Mouse (Mus musculus): ENCODE data around the gene Zbtb39. TPM values are rescaled to one million over a fixed set of nuclear protein-coding genes. Genes with fewer than 3 reads are reported as not detected.

Zbtb39 gene
- polyA plus RNA-seq (2016; fragmentation: Nextera tagmentation; extraction: Ambion mirVana), result 1.3 and 1.4 TPM in 2 replicates

- H3K4me1 ChIP-seq, result peaks cover 66% of the 10 kb centered on the region
- 1% methylated on average over 49 of the region's 61 CpGs for WGBS (ENCODE audit: insufficient replicate concordance)
- no peaks in the 10 kb centered on the region for H3K27me3 ChIP-seq (replicated peaks)
- H3K9me3 ChIP-seq (replicated peaks), result 0 out of 2 replicates have a peak, but pooled peaks cover 2% of the 10 kb centered on the region
- peak within 1 kb of the TSS; percentile 88 for H3K4me3 ChIP-seq
- peak; percentile 75 for ATAC-seq
- H3K9ac ChIP-seq, result peak within 1 kb of the TSS; percentile 92
- H3K4me2 ChIP-seq, result peak within 1 kb of the TSS; percentile 86
- H3K27ac ChIP-seq, result peak within 1 kb of the TSS; percentile 82
- peaks cover 31% of the 10 kb centered on the region for H3K36me3 ChIP-seq
Observed at GRCm38 (mm10) chr10:127739083-127739660, at the start of gene Zbtb39. TSS of gene Zbtb39 (plus strand) at chr10:127739538.

DNA sequence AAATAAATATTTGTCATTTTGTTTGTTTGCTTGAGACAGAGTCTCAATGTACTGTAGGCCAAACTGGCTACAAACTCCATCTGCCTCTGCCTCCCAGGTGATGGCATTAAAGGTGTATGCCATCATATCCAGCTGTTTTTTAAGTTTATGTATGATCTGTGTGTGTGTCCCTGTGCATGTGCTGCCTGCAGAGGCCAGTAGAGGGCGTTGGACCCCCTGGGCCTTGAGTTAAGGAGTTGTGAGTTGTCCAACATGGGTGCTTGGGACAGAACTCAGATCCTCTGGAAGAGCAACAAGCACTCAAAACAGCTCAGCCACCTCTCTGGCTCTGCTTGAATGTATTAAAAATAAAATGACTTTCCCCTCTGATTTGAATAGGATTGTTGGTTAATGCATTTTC is 48.3 kb upstream of the Zbtb39 start:
- H3K27ac ChIP-seq, result no peak overlapping the region
- WGBS (ENCODE audit: insufficient replicate concordance), result 4% methylated on average over 1 of the region's 1 CpGs
- H3K4me1 ChIP-seq, result peaks cover 10% of the 10 kb centered on the region
- H3K27me3 ChIP-seq (replicated peaks), result no peaks in the 10 kb centered on the region
- peaks cover 70% of the 10 kb centered on the region for H3K36me3 ChIP-seq
- no peak overlapping the region for H3K4me3 ChIP-seq
- no peak overlapping the region for H3K9ac ChIP-seq
- no peak overlapping the region for H3K4me2 ChIP-seq
- no peak for ATAC-seq
- H3K9me3 ChIP-seq (replicated peaks), result no peaks in the 10 kb centered on the region

- Histone ChIP-seq H3K4me3 (no peak overlapping the region), H3K4me1 (peaks cover 10% of the 10 kb centered on the region), H3K9me3 (replicated peaks) (no peaks in the 10 kb centered on the region), H3K4me2 (no peak overlapping the region), H3K36me3 (peaks cover 87% of the 10 kb centered on the region), H3K27ac (no peak overlapping the region), H3K9ac (no peak overlapping the region), H3K27me3 (replicated peaks) (no peaks in the 10 kb centered on the region)
- 0 out of 2 replicates have a peak, but pooled peaks have one; percentile 52 for ATAC-seq
- 46% methylated on average over 2 of the region's 2 CpGs for WGBS (ENCODE audit: insufficient replicate concordance)
Observed at GRCm38 (mm10) chr10:127694636-127695035, 44.7 kb upstream of the Zbtb39 start.

DNA sequence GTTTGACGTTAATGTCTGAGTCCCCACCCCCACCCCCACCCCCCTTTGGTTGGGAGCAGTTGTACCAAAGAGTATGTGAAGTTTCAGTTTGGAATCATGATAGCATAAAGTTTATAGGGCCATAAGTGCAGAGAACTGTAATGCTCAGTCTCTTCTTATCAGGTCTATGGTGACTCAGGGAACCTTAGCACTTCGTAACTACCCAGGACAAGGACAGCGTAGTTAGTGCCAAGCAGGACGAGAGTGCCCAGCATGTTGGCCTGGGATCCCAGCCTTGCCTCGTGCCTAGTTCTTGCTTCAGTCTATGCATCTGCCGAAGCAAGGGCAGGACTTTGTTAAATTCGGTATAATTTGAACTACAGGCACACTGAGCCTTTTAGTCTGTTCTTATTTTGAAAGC is 43.6 kb upstream of the Zbtb39 start:
- no peaks in the 10 kb centered on the region for H3K27me3 ChIP-seq (replicated peaks)
- H3K9ac ChIP-seq, result no peak overlapping the region
- no peak overlapping the region for H3K27ac ChIP-seq
- no peaks in the 10 kb centered on the region for H3K9me3 ChIP-seq (replicated peaks)
- no peak overlapping the region for H3K4me2 ChIP-seq
- WGBS (ENCODE audit: insufficient replicate concordance), result 81% methylated on average over 7 of the region's 7 CpGs
- H3K4me1 ChIP-seq, result peaks cover 10% of the 10 kb centered on the region
- ATAC-seq, result no peak
- no peak overlapping the region for H3K4me3 ChIP-seq
- H3K36me3 ChIP-seq, result peaks cover 76% of the 10 kb centered on the region

DNA sequence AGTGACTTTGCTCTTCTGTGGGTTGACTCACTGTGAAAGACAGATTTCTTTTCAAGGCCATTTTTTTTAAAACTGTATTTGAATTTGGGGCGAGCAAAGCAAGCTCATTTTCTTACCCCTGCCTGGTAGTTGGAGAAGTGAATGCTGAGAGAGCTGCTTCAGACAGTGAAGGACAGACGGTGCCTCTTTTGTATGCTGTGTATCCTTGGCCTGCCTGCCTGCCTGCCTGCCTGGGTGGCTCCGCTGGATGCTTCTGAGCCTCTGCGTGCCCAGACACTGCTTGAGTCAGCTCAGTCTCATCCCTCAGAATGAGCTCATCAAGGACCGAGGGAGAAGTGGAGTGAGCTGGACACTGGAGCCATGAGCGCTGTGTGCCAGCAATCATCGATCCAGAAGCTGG is 40.4 kb upstream of the Zbtb39 start:
- Histone ChIP-seq H3K9ac (no peak overlapping the region), H3K9me3 (replicated peaks) (no peaks in the 10 kb centered on the region), H3K4me2 (no peak overlapping the region), H3K4me1 (peaks cover 10% of the 10 kb centered on the region), H3K36me3 (peaks cover 51% of the 10 kb centered on the region), H3K27ac (no peak overlapping the region), H3K27me3 (replicated peaks) (no peaks in the 10 kb centered on the region), H3K4me3 (no peak overlapping the region)
- no peak for ATAC-seq
- 86% methylated on average over 7 of the region's 7 CpGs for WGBS (ENCODE audit: insufficient replicate concordance)

DNA sequence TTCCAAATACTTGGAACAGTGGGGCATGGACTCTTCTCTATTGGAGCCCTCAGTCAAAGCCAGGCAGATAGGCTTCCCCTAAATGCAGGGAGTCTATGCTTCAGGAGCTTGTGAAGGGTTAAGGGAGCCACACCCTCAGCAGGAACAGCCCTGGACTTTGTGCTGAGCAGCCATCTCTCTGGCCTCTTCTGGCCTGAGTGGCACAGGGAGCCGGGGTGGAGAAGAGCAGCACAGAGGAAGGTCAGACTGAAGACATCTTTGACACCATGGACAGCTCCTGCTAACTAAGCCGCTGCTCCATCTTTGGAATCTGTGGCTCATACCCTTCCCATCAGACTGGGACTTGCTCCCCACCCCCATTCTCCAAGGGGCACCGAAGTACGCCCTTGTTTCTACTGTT is 36.0 kb upstream of the Zbtb39 start:
- WGBS (ENCODE audit: insufficient replicate concordance), result 43% methylated on average over 4 of the region's 4 CpGs

DNA sequence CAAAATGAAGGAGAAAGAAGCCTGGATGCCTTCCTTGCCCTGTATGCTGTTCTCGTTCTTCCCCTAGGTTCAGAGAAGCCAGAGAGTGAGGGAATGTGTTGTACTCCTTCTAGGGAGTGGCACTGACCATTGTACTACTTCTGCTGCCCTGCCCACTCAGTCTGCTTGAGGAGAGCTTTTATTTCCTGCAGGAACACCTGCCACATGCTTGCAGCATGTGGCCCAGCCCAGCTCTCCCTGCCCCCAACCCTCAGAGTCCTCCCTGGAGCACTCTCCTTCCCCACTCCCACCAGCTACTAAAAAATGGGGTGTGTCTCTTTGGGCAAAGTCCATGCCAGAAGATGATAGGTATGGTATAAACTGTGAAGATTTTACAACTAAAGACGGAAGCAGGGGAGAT is 35.0 kb upstream of the Zbtb39 start:
- Histone ChIP-seq H3K9me3 (replicated peaks) (no peaks in the 10 kb centered on the region), H3K4me3 (no peak overlapping the region), H3K4me2 (no peak overlapping the region), H3K36me3 (peaks cover 1% of the 10 kb centered on the region; the same call in 1 of the 2 replicates), H3K27me3 (replicated peaks) (peaks cover 11% of the 10 kb centered on the region; the same call in 1 of the 2 replicates), H3K27ac (no peak overlapping the region), H3K9ac (no peak overlapping the region), H3K4me1 (no peaks in the 10 kb centered on the region)
- 29% methylated on average over 2 of the region's 2 CpGs for WGBS (ENCODE audit: insufficient replicate concordance)
- no peak for ATAC-seq

More for the DNA sequence above, 36.0 kb upstream of the Zbtb39 start:
- no peak for ATAC-seq
- no peaks in the 10 kb centered on the region for H3K4me1 ChIP-seq
- H3K36me3 ChIP-seq, result peaks cover 11% of the 10 kb centered on the region
- no peak overlapping the region for H3K4me2 ChIP-seq
- no peaks in the 10 kb centered on the region for H3K9me3 ChIP-seq (replicated peaks)
- H3K4me3 ChIP-seq, result no peak overlapping the region
- no peak overlapping the region for H3K9ac ChIP-seq
- no peak overlapping the region for H3K27ac ChIP-seq
- peaks cover 9% of the 10 kb centered on the region; the same call in 1 of the 2 replicates for H3K27me3 ChIP-seq (replicated peaks)

- no peak for ATAC-seq
- Histone ChIP-seq H3K9ac (no peak within 1 kb of the TSS), H3K36me3 (no peaks in the 10 kb centered on the region), H3K9me3 (replicated peaks) (no peaks in the 10 kb centered on the region), H3K4me3 (no peak within 1 kb of the TSS), H3K4me2 (no peak within 1 kb of the TSS), H3K27me3 (replicated peaks) (peaks cover 11% of the 10 kb centered on the region; the same call in 1 of the 2 replicates), H3K4me1 (no peaks in the 10 kb centered on the region), H3K27ac (no peak within 1 kb of the TSS)
- 32% methylated on average over 2 of the region's 2 CpGs for WGBS (ENCODE audit: insufficient replicate concordance)
Observed at GRCm38 (mm10) chr10:127704766-127705220, 34.5 kb upstream of the Zbtb39 start, which contains the start of gene Myo1a. TSS of gene Myo1a (plus strand) at chr10:127705170.

- Histone ChIP-seq H3K4me2 (no peak overlapping the region), H3K27ac (no peak overlapping the region), H3K9ac (no peak overlapping the region), H3K36me3 (no peaks in the 10 kb centered on the region), H3K27me3 (replicated peaks) (peaks cover 20% of the 10 kb centered on the region; the same call in 1 of the 2 replicates), H3K9me3 (replicated peaks) (no peaks in the 10 kb centered on the region), H3K4me1 (no peaks in the 10 kb centered on the region), H3K4me3 (no peak overlapping the region)
- ATAC-seq, result no peak
- 34% methylated on average over 4 of the region's 4 CpGs for WGBS (ENCODE audit: insufficient replicate concordance)
Observed at GRCm38 (mm10) chr10:127705783-127706182, 33.6 kb upstream of the Zbtb39 start.

DNA sequence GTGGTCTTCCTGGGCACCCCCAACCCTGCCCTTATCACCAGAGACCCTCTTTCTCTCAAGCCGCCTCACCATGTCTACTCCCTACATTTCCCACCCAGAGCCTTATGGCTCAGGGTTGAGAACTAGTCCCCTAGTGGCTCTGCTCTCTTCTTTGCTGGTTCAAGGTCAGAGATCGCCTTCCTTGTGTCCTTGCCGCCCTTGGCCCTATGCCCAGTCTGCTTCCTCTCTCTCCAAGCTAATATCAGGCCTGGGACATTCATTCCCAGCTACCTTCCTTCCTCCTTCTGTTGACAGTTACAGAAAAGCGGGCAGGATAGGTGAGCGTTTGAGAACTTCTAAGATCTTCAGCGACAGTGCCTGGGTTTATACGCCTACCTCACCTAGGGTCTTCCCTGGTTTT is 31.6 kb upstream of the Zbtb39 start:
- H3K4me2 ChIP-seq, result no peak overlapping the region
- no peak overlapping the region for H3K4me3 ChIP-seq
- peaks cover 23% of the 10 kb centered on the region; the same call in 1 of the 2 replicates for H3K27me3 ChIP-seq (replicated peaks)
- H3K4me1 ChIP-seq, result no peaks in the 10 kb centered on the region
- no peak overlapping the region for H3K27ac ChIP-seq
- WGBS (ENCODE audit: insufficient replicate concordance), result 63% methylated on average over 7 of the region's 7 CpGs
- ATAC-seq, result no peak
- H3K36me3 ChIP-seq, result no peaks in the 10 kb centered on the region
- no peaks in the 10 kb centered on the region for H3K9me3 ChIP-seq (replicated peaks)
- no peak overlapping the region for H3K9ac ChIP-seq

GRCm38 (mm10) chr10:127708850-127709370 is 30.4 kb upstream of the Zbtb39 start:
- ATAC-seq, result no peak
- no peak overlapping the region for H3K27ac ChIP-seq
- no peaks in the 10 kb centered on the region for H3K4me1 ChIP-seq
- WGBS (ENCODE audit: insufficient replicate concordance), result 62% methylated on average over 3 of the region's 3 CpGs
- H3K4me2 ChIP-seq, result no peak overlapping the region
- no peak overlapping the region for H3K4me3 ChIP-seq
- H3K9ac ChIP-seq, result no peak overlapping the region
- H3K9me3 ChIP-seq (replicated peaks), result no peaks in the 10 kb centered on the region
- H3K27me3 ChIP-seq (replicated peaks), result peaks cover 23% of the 10 kb centered on the region; the same call in 1 of the 2 replicates
- H3K36me3 ChIP-seq, result no peaks in the 10 kb centered on the region

DNA sequence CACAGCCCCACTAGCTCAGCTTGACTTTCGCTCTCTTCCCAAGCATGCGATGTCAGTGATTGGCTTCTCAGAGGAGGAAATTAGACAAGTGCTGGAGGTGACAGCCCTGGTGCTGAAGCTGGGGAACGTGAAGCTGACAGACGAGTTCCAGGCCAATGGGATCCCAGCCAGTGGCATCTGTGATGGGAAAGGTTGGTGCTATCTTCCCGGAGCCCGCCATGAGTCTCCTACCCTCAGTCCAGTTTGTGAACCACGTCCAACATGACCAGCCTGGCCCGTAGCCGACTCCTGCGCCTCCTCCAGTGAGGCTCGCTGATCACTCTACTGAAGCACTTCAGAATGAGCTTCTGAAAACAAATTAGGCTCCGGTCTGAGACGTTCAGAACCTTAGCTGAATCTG is 29.0 kb upstream of the Zbtb39 start:
- Histone ChIP-seq H3K9me3 (replicated peaks) (no peaks in the 10 kb centered on the region), H3K36me3 (no peaks in the 10 kb centered on the region), H3K27ac (no peak overlapping the region), H3K27me3 (replicated peaks) (peaks cover 26% of the 10 kb centered on the region; the same call in 1 of the 2 replicates), H3K4me3 (no peak overlapping the region), H3K4me1 (no peaks in the 10 kb centered on the region), H3K4me2 (no peak overlapping the region), H3K9ac (no peak overlapping the region)
- WGBS (ENCODE audit: insufficient replicate concordance), result 69% methylated on average over 13 of the region's 13 CpGs
- ATAC-seq, result no peak

All from liver, embryonic 12.5 days (tissue).